Mouse (Mus musculus) WW6 (cell line): Measurements from ENCODE around the gene Shank3.

Source experiments
- DNase-seq: peaks from one replicate; pipeline ENCODE4 v3.0.0-alpha.2; 2013; ENCODE audit warnings: low read depth, low spot score

The Shank3 gene

GRCm38 (mm10) chr15:89524611-89525415 lies 25.4 kb downstream of the Shank3 start:
- no peak for DNase-seq

DNA sequence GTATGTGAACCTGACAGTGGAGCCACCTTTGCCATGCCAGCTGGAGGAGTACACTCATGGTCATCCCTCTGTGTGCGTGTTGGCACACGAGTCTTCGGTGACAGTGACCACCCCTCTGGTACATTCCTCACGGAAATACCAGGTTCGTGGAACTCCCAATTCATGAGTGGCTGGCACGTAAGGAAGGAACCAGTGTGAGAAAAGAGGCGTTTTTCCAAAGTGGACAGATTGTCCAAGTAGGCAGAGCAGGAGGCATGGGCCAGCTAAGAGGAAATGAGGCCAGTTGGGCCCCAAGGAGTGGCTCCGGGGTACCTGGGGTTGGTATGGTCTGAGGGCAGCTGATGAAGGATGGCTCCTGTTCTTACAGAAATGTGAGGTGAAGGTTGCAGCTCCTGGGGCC lies 26.0 kb downstream of the Shank3 start:
- DNase-seq, result no peak

- DNase-seq, result no peak
These were observed 26.5 kb downstream of the Shank3 start for GRCm38 (mm10) chr15:89525896-89526295.

DNA sequence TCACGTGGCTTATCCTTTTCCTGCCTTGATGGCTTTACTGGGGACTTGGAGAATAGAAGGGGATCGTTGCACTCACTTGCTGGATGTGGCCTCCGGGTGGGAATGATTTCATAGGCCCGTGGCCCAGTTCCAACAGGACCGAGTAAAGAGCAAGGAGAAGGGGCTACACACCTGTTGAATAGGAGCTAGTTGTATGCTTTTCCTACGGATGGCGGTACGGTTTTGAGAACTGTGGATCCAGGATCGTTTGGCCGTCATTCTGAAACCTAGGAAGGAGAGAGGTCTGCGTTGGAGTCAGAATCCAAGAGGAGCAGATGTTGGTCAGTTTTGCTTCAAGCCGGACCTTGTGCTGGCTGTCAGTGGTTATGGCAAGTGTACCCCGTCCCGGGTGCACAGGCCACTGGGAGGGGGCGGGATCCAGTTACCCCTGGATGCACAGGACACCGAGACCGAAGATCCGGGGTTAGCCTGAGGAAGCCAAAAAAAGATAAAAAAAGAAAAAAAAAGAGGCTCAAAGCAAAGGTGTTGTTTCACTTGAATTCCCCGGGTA lies 27.4 kb downstream of the Shank3 start:
- no peak for DNase-seq

GRCm38 (mm10) chr15:89527466-89527865 lies 28.0 kb downstream of the Shank3 start:
- no peak for DNase-seq

DNA sequence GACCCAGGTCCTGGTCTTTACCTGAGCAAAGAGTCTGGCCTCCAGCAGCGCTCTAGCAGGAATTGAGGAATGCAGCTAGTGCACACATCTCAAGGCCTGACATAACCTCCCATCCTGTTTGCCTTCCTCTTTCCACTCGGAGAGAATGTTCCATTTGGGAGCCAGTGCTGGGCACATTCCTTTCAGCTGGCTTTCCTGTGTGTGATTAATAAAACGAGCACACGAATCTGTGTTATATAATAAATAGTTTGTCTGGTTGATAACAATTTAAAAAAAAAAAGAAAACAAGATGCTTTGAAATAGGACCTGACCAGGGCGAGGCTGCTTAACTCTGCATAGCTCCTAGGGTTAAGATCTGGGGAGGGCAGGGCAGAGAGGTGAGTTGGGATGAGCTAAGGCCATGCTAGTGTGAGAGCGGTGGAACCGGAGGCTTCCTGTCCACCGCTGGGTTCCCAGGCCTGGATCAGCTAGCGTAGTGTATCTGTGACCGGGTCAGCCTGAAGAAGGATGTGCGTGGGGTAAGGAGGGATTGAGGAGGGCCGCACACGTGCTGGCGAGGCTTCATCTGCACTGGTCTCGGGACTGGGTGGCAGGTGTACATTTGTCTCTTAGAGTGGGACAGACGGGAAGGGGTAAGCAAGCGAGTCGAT lies 28.9 kb downstream of the Shank3 start:
- no peak for DNase-seq

- DNase-seq, result no peak
These were observed 29.5 kb downstream of the Shank3 start for GRCm38 (mm10) chr15:89528923-89529322.

- DNase-seq, result no peak
These were observed 30.9 kb downstream of the Shank3 start for GRCm38 (mm10) chr15:89530336-89530735.

GRCm38 (mm10) chr15:89531399-89531798 lies 32.0 kb downstream of the Shank3 start:
- no peak for DNase-seq

GRCm38 (mm10) chr15:89532026-89532923 lies 32.9 kb downstream of the Shank3 start:
- DNase-seq, result peak; percentile 62

- DNase-seq, result no peak
These were observed 33.8 kb downstream of the Shank3 start for GRCm38 (mm10) chr15:89532924-89533842.

DNA sequence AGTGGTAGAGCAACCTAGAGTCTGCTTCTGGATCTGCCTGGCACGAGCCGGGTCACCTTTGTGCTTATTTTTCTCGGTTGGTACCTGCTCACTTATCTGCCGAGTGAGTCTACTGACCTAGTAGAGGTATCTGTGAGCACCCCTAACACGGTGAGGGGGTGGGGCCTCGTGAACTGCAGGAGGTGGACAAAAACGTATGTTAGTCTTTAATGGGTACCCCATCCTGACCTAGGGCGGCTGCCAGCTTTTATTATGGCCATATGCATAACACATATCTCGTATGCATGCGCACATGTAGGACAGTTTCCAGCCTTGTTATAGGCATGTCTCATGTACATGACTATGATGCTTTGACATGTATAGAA lies 34.4 kb downstream of the Shank3 start:
- DNase-seq, result no peak

- no peak for DNase-seq
These were observed 44.7 kb downstream of the Shank3 start for GRCm38 (mm10) chr15:89544171-89544570.

DNA sequence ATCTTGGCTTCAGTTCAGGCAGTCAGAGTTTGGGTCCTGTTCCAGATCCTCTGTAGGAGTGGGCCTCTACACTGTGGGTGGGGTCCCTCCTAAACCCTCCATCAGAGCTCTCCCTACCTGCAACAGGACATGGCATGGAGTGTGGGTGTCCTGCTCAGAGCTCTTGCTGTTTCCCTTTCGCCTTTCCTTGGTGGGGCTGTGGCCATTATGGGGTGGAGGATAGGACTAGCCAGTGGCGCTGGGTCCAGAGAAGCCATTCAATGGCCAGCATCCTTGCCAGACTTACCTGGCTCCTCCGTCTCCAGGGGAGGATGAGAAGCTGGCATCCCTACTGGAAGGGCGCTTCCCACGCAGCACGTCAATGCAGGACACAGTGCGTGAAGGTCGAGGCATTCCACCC lies 47.9 kb downstream of the Shank3 start:
- DNase-seq, result no peak

DNA sequence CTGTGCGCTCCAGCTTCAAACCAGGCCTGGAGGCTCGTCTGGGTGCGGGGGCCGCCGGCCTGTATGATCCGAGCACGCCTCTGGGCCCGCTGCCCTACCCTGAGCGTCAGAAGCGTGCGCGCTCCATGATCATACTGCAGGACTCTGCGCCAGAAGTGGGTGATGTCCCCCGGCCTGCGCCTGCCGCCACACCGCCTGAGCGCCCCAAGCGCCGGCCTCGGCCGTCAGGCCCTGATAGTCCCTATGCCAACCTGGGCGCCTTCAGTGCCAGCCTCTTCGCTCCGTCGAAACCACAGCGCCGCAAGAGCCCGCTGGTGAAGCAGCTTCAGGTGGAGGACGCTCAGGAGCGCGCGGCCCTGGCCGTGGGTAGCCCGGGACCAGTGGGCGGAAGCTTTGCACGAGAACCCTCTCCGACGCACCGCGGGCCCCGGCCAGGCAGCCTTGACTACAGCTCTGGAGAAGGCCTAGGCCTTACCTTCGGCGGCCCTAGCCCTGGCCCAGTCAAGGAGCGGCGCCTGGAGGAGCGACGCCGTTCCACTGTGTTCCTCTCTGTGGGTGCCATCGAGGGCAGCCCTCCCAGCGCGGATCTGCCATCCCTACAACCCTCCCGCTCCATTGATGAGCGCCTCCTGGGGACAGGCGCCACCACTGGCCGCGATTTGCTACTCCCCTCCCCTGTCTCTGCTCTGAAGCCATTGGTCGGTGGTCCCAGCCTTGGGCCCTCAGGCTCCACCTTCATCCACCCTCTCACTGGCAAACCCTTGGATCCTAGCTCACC lies 48.6 kb downstream of the Shank3 start:
- peak; percentile 55 for DNase-seq

GRCm38 (mm10) chr15:89548837-89549236 lies 49.4 kb downstream of the Shank3 start:
- DNase-seq, result no peak

GRCm38 (mm10) chr15:89550506-89550905 lies 51.1 kb downstream of the Shank3 start:
- DNase-seq, result no peak

DNA sequence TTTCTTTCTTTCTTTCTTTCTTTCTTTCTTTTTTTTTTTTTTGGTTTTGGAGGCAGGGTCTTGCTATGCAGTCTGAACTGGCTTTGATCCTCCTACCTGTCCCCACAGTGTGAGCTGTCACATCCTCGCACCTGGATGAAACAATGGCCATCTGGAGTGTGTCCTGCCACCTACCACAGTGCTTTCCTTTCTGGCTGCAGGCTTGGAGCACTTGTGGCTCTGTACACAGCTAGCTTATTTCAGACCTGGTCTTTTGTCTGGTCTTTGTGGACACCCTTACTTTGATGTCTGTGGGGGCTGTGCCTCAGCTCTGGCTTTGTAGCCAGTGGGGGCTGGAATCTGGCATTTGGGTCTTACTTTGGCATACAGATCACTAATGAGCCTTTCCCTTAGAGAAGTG lies 52.3 kb downstream of the Shank3 start:
- DNase-seq, result no peak

DNA sequence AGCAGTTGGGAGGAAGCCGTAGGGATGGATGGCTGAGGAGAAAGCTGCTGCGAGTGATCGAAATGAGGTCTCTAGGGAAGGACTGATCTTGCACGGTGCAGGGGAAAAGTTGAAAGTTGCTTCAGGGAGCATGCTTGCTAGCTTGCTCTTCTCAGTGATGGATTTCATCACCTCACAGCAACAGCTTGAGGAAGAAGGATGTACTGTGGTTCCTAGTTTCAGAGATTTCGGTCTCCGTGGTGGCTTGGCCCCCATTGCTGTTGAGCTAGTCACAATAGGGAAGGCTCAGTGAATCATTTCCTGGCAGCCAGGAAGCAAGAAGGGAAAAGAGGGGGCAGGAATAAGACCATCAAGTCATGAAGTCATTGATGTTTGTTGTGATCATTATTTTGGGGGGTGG lies 56.2 kb downstream of the Shank3 start:
- DNase-seq, result no peak
